Mouse (Mus musculus) liver, embryonic 12.5 days (tissue): ENCODE results near the gene E330021D16Rik. TPM values are rescaled to one million over a fixed set of nuclear protein-coding genes. Genes with fewer than 3 reads are reported as not detected.
"Not testable (repeated sequence)": the region's sequence is repeated elsewhere in the genome, so short reads cannot be mapped to it uniquely, and the experiment has no call there.

ENCODE experiments used
- ATAC-seq: fragments of 200-750 bp; cut with Nextera tagmentation; 2 replicates; pipeline ENCODE4 v1.8.0; 2017; ENCODE audit warnings: moderate number of reproducible peaks, mild to moderate bottlenecking, moderate library complexity
- H3K27ac ChIP-seq: fragments of 300-500 bp; sonication (generic); 2 replicates; pipeline ENCODE4 v1.5.1; 2016; ENCODE audit warnings: mild to moderate bottlenecking
- H3K27me3 ChIP-seq: fragments of 300-500 bp; sonication (generic); replicated peaks from 2 replicates; pipeline ENCODE4 v1.6.1; 2016; ENCODE audit warnings: mild to moderate bottlenecking, moderate library complexity
- H3K36me3 ChIP-seq: fragments of 300-500 bp; sonication (generic); 2 replicates; pipeline ENCODE4 v1.6.1; 2016; ENCODE audit warnings: mild to moderate bottlenecking, moderate library complexity
- H3K4me1 ChIP-seq: fragments of 300-500 bp; sonication (generic); 2 replicates; pipeline ENCODE4 v1.6.1; 2016
- H3K4me2 ChIP-seq: fragments of 300-500 bp; sonication (generic); 2 replicates; pipeline ENCODE4 v1.6.1; 2016; ENCODE audit warnings: mild to moderate bottlenecking, moderate library complexity
- H3K4me3 ChIP-seq: fragments of 300-500 bp; sonication (generic); 2 replicates; pipeline ENCODE4 v1.5.1; 2016; ENCODE audit warnings: mild to moderate bottlenecking, moderate library complexity
- H3K9ac ChIP-seq: fragments of 300-500 bp; sonication (generic); 2 replicates; pipeline ENCODE4 v1.6.1; 2016; ENCODE audit warnings: mild to moderate bottlenecking, moderate library complexity
- H3K9me3 ChIP-seq: fragments of 300-500 bp; sonication (generic); replicated peaks from 2 replicates; pipeline ENCODE4 v1.6.1; 2016; ENCODE audit warnings: mild to moderate bottlenecking, moderate library complexity
- WGBS: fragments of 180-500 bp; shearing (Covaris S2); methylation state at CpG from one replicate; pipeline ENCODE4 v1.1.7; 2016; ENCODE audit not compliant: insufficient replicate concordance; 5-methylcytosine and 5-hydroxymethylcytosine counted together
- polyA plus RNA-seq: library from polyadenylated mRNA; unstranded; fragments of >200 nt; fragmentation: Nextera tagmentation; extraction: Ambion mirVana; gene quantifications from 2 replicates; pipeline ENCODE4 v1.2.1, GENCODE M21; 2016

E330021D16Rik gene
- polyA plus RNA-seq: not detected in 2 replicates

- H3K9ac ChIP-seq: no peak within 1 kb of the TSS
- no peak within 1 kb of the TSS for H3K4me3 ChIP-seq
- no peak for ATAC-seq
- H3K36me3 ChIP-seq: no peaks in the 10 kb centered on the region
- no peaks in the 10 kb centered on the region for H3K27me3 ChIP-seq
- H3K9me3 ChIP-seq: no peaks in the 10 kb centered on the region
- no peak within 1 kb of the TSS for H3K4me2 ChIP-seq
- H3K4me1 ChIP-seq: peaks cover 10% of the 10 kb centered on the region
- whole genome bisulfite sequencing: 70% methylated on average over 9 of the region's 9 CpGs
- no peak within 1 kb of the TSS for H3K27ac ChIP-seq
Observed at GRCm38 (mm10) chr6:136415133-136415775, at the start of gene E330021D16Rik. Gene E330021D16Rik, minus strand, starts transcription at chr6:136415569.

GRCm38 (mm10) chr6:136465021-136465420, 49.7 kb upstream of the E330021D16Rik start:
- no peak for ATAC-seq
- no peaks in the 10 kb centered on the region for H3K36me3 ChIP-seq
- H3K4me3 ChIP-seq: no peak overlapping the region
- no peaks in the 10 kb centered on the region for H3K9me3 ChIP-seq
- H3K27ac ChIP-seq: no peak overlapping the region
- H3K4me1 ChIP-seq: peaks cover 57% of the 10 kb centered on the region
- H3K27me3 ChIP-seq: 0 out of 2 replicates have a peak, but pooled peaks cover 6% of the 10 kb centered on the region
- WGBS: 65% methylated on average over 8 of the region's 8 CpGs
- no peak overlapping the region for H3K9ac ChIP-seq
- H3K4me2 ChIP-seq: no peak overlapping the region

DNA sequence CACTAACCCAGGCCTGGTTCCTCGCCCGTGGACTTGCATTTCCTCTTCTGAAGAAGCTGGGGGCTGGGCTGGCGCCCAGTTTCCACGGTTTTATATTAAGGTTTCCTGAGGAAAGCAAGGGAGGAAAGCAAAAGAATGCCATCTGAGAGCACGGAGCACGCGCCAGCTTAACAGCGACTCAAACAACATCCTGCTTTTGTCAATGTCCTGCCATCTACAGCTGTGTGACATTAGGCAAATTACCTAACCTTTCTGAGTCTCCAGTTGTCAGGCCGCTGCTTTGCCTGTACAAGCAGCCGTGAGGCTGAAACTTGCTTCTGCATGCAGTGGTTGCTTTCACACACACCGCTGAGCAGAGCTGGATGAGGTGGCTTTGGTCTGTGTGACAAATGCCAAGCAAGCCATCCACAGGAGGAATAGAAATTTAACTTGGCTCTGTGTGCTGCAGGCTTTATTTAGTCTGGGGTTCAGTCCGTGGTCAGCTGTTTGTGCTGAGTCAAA, 48.8 kb upstream of the E330021D16Rik start:
- 33% methylated on average over 12 of the region's 12 CpGs for WGBS
- H3K36me3 ChIP-seq: no peaks in the 10 kb centered on the region
- H3K9me3 ChIP-seq: no peaks in the 10 kb centered on the region
- no peak overlapping the region for H3K9ac ChIP-seq
- H3K4me1 ChIP-seq: peaks cover 55% of the 10 kb centered on the region
- peak overlapping the region; percentile 37 for H3K4me2 ChIP-seq
- H3K27ac ChIP-seq: peak overlapping the region; percentile 67
- no peak overlapping the region for H3K4me3 ChIP-seq
- H3K27me3 ChIP-seq: 0 out of 2 replicates have a peak, but pooled peaks cover 6% of the 10 kb centered on the region
- ATAC-seq: no peak

- Histone ChIP-seq H3K9me3 (no peaks in the 10 kb centered on the region), H3K27me3 (0 out of 2 replicates have a peak, but pooled peaks cover 6% of the 10 kb centered on the region), H3K27ac (peak overlapping the region; percentile 67; the same call in 1 of the 2 replicates), H3K4me1 (peaks cover 53% of the 10 kb centered on the region), H3K4me2 (peak overlapping the region; percentile 37), H3K4me3 (no peak overlapping the region), H3K9ac (no peak overlapping the region), H3K36me3 (no peaks in the 10 kb centered on the region)
- ATAC-seq: no peak
- WGBS: 32% methylated on average over 9 of the region's 9 CpGs
Observed at GRCm38 (mm10) chr6:136463491-136463890, 48.1 kb upstream of the E330021D16Rik start.

DNA sequence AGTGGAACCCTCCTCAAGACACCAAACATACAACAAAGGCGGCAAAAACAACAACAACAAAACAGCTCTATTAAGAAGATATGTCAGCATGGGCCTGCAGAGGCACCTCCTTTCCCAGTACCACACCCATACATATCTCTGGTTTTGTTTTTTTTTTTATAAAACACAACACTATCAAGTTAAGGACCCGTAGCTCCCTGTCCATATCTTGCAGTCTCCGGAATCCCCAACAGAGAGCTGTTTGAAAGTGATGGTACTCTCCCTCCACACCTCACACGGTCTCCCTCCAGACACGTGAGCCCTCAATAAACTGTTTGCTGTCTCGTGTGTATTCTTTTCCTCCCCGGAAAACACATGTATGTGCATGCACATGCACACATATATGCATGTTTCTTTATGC, 43.8 kb upstream of the E330021D16Rik start:
- H3K27me3 ChIP-seq: 0 out of 2 replicates have a peak, but pooled peaks cover 6% of the 10 kb centered on the region
- H3K4me1 ChIP-seq: peaks cover 20% of the 10 kb centered on the region
- no peak overlapping the region for H3K27ac ChIP-seq
- ATAC-seq: 0 out of 2 replicates have a peak, but pooled peaks have one; percentile 41
- H3K36me3 ChIP-seq: no peaks in the 10 kb centered on the region
- H3K9me3 ChIP-seq: no peaks in the 10 kb centered on the region
- 62% methylated on average over 7 of the region's 7 CpGs for WGBS
- no peak overlapping the region for H3K4me3 ChIP-seq
- no peak overlapping the region for H3K4me2 ChIP-seq
- H3K9ac ChIP-seq: no peak overlapping the region; the same call in 1 of the 2 replicates

DNA sequence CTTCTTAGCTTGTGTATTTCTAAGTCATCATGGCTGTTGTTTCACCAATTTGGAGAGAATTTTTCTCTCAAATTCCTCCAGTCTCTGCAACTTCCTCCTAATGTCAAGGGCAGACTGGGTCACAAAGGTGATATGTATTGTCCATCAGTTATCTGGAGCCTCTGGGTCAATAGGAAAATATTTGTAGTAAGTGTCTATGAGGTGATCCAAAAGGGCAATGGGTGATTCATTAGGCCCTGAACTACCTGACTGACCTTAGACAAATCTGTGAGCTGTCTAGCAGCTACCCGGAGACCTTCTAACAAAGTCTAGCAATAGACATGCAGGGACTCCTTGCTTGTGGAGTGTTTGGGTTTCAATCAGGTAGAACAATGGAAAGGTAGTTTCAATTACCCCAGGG, 40.9 kb upstream of the E330021D16Rik start:
- Histone ChIP-seq H3K27ac (no peak overlapping the region), H3K27me3 (no peaks in the 10 kb centered on the region), H3K4me2 (no peak overlapping the region), H3K9me3 (no peaks in the 10 kb centered on the region), H3K9ac (no peak overlapping the region), H3K4me1 (peaks cover 12% of the 10 kb centered on the region), H3K4me3 (no peak overlapping the region), H3K36me3 (no peaks in the 10 kb centered on the region)
- ATAC-seq: no peak
- WGBS: 76% methylated on average over 1 of the region's 1 CpGs

DNA sequence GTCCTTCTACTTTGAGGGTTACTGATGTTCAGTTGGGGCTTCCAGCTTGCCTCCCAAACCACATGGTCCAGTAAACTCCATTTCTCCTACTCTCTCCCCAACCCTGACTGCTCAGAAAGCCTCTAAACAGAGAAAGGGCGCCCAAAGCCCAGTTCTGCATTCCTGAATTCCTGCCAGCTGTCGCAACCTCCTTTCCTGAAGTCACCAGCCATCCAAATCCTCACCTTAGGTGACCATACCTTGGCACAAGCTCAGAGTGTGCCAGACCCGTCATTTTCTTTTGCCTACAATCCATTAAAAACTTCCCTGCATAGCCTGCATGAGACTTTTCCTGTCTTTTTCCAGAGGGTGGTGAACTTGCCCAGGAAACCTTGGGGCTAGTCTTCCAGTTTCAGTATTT, 40.3 kb upstream of the E330021D16Rik start:
- 61% methylated on average over 3 of the region's 3 CpGs for WGBS

GRCm38 (mm10) chr6:136452623-136453022, 37.3 kb upstream of the E330021D16Rik start:
- Histone ChIP-seq H3K9me3 (no peaks in the 10 kb centered on the region), H3K36me3 (no peaks in the 10 kb centered on the region), H3K9ac (no peak overlapping the region), H3K4me1 (peaks cover 8% of the 10 kb centered on the region; the same call in 1 of the 2 replicates), H3K27ac (no peak overlapping the region), H3K4me2 (no peak overlapping the region), H3K27me3 (no peaks in the 10 kb centered on the region), H3K4me3 (no peak overlapping the region)
- ATAC-seq: no peak
- WGBS: 61% methylated on average over 3 of the region's 3 CpGs

More for the DNA sequence above, 40.3 kb upstream of the E330021D16Rik start:
- no peak for ATAC-seq
- H3K4me1 ChIP-seq: peaks cover 12% of the 10 kb centered on the region
- H3K27ac ChIP-seq: no peak overlapping the region
- H3K27me3 ChIP-seq: no peaks in the 10 kb centered on the region
- no peak overlapping the region for H3K9ac ChIP-seq
- no peaks in the 10 kb centered on the region for H3K36me3 ChIP-seq
- H3K4me3 ChIP-seq: no peak overlapping the region
- no peaks in the 10 kb centered on the region for H3K9me3 ChIP-seq
- H3K4me2 ChIP-seq: no peak overlapping the region

DNA sequence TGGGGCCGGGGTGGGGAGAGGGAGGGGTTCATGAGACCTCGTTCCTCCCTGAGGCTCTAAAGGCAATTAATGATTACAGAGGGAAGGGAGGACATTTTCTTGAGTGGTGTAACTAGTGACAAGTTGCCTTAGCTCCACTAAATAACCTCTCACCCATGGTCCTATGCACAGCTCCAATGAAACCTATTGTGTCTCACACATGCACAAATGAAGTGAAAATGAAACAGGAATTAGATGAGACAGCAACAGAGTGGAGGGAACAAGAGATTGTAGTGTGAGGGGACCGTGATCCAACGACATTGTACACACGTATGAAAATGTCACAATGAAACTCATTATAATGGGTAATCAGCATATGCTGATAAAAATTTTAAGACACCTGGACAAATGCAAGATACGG, 35.5 kb upstream of the E330021D16Rik start:
- no peak for ATAC-seq
- Histone ChIP-seq H3K27me3 (no peaks in the 10 kb centered on the region), H3K27ac (no peak overlapping the region), H3K4me1 (peaks cover 8% of the 10 kb centered on the region; the same call in 1 of the 2 replicates), H3K4me3 (no peak overlapping the region), H3K9ac (no peak overlapping the region), H3K9me3 (no peaks in the 10 kb centered on the region), H3K4me2 (no peak overlapping the region), H3K36me3 (no peaks in the 10 kb centered on the region)
- WGBS: 76% methylated on average over 6 of the region's 6 CpGs

GRCm38 (mm10) chr6:136449930-136450329, 34.6 kb upstream of the E330021D16Rik start:
- 51% methylated on average over 1 of the region's 1 CpGs for WGBS
- no peak overlapping the region for H3K4me2 ChIP-seq
- no peak overlapping the region for H3K4me3 ChIP-seq
- no peak overlapping the region for H3K9ac ChIP-seq
- H3K27ac ChIP-seq: peak overlapping the region; percentile 27; the same call in 1 of the 2 replicates
- peaks cover 8% of the 10 kb centered on the region; the same call in 1 of the 2 replicates for H3K4me1 ChIP-seq
- H3K36me3 ChIP-seq: no peaks in the 10 kb centered on the region
- H3K27me3 ChIP-seq: no peaks in the 10 kb centered on the region
- H3K9me3 ChIP-seq: peaks cover 3% of the 10 kb centered on the region; the same call in 1 of the 2 replicates
- ATAC-seq: no peak

GRCm38 (mm10) chr6:136449270-136449692, 33.9 kb upstream of the E330021D16Rik start:
- Histone ChIP-seq H3K4me2 (peak overlapping the region; percentile 17; the same call in 1 of the 2 replicates), H3K4me1 (peaks cover 8% of the 10 kb centered on the region; the same call in 1 of the 2 replicates), H3K27ac (peak overlapping the region; percentile 27; the same call in 1 of the 2 replicates), H3K9me3 (peaks cover 9% of the 10 kb centered on the region), H3K4me3 (no peak overlapping the region; the same call in 1 of the 2 replicates), H3K9ac (no peak overlapping the region), H3K27me3 (no peaks in the 10 kb centered on the region), H3K36me3 (no peaks in the 10 kb centered on the region)
- peak; percentile 61 for ATAC-seq
- WGBS: 14% methylated on average over 9 of the region's 9 CpGs

- not testable (repeated sequence) for H3K36me3 ChIP-seq, H3K4me2 ChIP-seq, ATAC-seq, H3K9ac ChIP-seq, H3K27ac ChIP-seq, H3K4me1 ChIP-seq, H3K4me3 ChIP-seq, H3K27me3 ChIP-seq
- H3K9me3 ChIP-seq: peaks cover 17% of the 10 kb centered on the region
- WGBS: 56% methylated on average over 2 of the region's 2 CpGs
Observed at GRCm38 (mm10) chr6:136439205-136439604, 23.8 kb upstream of the E330021D16Rik start.
